Mouse (Mus musculus) hindlimb bud, embryonic 11.5 days (tissue): ENCODE measurements around the gene Fam234b.

Experiments
- DNase-seq: peaks from one replicate; pipeline ENCODE4 v3.0.0-alpha.2; 2012; ENCODE audit warnings: low read depth, low spot score; ENCODE audit errors: extremely low spot score

Gene Fam234b

DNA sequence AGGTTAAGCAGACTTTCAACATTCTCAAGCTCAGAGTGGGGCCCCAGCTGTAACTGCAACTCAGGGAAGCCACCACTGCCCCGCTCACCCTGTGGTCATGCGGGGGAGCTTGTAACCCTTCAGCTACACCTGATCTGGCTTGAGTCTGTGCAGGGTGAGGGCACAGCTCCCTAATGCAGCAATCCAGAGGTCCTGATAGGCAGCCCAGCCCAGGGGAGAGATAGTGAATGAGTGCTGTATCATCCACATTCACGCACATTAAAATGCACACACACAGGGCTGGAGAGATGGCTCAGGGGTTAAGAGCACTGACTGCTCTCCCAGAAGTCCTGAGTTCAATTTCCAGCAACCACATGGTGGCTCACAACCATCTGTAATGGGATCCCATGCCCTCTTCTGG lies 19.2 kb upstream of the Fam234b start:
- DNase-seq = no peak

DNA sequence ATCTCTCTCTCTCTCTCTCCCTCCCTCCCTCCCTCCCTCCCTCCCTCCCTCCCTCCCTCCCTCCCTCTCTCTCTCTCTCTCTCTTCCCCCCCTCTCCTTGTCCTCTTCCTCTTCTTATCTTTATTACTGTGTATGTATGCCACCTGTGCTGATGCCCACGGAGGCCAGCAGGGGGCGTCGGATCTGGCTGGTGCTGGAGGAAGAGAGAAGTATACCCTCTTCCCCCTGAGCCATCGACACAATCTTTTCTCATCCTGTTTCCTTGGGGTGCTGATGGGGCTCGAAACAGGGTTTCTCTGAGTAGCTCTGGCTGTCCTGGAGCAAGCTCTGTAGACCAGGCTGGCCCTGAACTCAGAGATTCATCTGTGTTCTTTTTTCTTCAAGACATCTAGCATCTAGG lies 14.9 kb upstream of the Fam234b start:
- no peak for DNase-seq

DNA sequence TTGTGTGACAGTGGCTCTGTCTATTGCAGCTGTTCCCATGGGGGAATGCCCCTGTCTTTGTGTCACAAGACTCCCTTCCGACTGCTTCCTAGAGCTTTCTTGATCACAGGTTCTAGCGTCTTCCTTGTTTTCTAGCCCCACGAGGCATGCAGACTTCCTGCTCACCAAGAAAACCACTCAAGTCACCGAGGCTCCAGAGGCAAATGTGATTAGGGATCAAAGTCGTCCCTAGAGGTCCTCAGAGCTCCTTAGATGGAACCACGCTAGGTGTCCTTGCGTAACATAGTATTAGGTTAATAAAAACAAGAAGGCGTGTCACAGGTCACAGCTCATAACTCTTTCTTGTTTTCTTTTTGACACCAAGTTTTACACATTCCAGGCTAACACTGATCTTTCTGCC lies 13.8 kb upstream of the Fam234b start:
- no peak for DNase-seq

DNA sequence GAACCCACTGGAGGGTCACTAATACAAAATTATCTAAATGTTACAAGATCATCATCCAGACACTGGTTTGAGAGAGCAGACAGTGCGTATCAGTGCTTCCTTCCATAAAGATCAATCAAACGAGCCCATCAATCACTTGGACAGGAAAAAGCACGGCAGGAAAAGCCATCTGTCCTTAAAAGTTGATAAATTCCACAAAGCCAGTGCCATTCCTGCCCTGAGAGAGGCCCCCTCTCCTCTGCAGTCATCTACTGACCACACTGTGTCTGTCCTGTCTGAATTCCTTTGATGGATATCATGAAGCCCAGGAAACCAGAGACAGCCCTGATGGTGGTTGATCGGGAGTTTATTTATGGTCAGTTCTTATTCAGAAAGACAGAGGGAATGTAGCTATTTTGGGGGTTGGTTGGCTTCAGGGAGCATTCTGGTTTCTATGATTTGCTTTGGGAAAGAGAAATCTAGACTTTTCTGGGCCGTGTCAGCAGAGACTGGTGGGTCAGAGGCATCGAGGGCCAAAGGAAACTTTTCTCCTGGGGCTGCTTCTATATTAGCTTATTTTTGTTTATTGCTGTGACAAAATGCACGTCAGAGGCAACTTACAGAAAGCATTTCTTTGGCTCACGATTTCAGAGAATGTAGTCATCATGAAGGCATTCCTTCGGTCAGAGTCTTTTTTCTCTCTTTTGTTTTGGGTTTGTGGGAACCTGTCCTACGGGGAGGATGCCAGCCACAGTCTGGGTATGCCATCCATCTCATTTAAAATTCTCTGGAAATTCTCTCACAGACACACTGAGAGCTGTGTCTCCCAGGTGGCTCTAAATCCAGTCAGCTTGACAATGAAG lies 10.5 kb upstream of the Fam234b start:
- no peak for DNase-seq

DNA sequence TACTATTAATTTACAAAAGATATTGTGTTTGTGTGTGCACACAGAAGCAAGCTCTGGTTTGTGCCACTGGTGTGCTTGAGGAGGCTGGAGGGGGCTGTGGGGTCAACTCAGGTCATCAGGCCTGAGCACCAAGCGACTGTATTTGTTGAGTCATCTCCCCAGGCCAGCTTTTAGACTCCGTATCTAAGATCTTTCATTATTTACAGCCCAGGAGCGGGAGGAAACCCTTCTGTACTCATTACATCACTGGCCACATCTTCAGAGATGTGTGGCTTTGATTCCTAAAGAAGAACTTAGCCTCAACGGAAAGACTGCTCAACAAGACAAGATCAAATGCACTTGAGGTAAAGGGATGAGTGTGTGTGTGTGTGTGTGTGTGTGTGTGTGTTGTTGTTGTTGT lies 9.1 kb upstream of the Fam234b start:
- DNase-seq = no peak

DNA sequence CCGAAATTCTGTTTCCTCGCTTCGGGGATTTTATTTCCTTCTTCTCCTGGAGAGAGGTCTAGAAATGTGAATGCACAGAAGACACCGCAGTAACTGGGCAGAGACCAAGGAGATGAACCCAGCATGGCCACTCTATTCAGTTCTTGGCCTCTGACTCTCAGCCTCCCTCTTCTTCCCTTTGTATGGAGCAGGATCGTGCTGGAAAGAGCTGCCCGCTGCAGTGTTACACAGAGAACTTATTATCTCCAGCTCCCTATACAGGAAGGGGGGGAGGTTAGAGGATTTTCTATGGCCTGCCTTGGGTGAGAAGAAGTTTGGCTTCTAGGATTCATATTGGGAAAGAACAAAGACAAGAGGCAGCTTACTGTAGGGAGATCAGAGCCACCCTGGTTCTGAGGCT lies 7.7 kb upstream of the Fam234b start:
- DNase-seq = no peak

DNA sequence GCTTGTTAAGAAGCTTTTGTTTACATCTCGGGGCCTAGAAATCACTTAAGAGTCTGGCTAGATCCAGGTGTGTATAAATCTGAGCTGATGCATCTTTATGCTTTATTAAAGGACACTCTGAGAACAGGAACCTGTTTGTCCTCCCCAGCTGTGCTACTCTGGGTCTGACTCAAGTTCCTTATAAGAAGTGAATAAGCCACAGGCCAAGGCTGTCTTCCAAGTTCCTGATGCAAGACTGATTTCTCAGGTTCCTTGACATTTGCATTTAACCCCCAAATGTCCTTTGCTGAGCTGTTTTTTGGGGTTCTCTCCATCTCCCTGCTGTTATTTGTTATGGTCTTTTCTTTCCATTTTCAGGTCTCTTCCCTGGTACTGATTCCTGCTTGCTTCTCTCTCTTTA lies 5.9 kb upstream of the Fam234b start:
- no peak for DNase-seq

DNA sequence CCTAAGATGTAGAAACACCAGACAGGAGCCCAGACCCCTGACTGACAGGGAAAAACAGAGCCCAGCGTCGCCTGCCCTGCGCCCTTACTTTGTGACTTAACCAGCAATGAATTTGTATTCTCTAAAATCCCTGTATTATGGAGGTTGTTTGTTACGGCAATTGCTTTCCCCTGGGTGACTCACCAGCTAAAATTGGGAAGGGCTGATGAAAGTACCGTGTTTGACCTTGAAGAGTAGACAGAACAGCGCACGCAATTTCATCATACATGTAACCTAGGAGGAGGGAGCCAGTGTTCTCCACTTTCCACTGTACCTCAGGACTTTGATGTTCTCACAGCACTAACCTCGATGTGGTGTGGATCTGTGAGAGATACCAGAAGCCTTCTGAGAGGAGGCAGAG lies 4.8 kb upstream of the Fam234b start:
- no peak for DNase-seq

DNA sequence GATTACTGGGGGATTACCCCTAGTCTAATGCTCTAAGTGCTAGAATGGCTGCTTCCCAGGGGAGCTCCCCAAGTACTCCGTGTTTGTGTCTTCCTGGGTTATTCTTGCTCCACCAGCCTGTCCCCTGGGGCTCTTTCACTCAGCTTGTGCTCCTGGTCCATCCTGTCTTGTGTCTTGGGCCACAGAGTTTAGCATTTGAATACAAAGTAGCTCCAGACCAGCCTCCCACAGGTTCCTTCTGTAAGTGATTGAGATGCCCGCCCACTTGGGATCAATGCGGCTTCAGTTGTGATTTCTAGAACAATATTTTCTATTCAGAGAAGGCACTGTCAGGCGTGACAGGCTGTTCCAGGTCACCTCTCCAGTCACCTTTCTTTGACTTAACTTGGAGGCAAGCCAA lies 4.0 kb upstream of the Fam234b start:
- DNase-seq = no peak

DNA sequence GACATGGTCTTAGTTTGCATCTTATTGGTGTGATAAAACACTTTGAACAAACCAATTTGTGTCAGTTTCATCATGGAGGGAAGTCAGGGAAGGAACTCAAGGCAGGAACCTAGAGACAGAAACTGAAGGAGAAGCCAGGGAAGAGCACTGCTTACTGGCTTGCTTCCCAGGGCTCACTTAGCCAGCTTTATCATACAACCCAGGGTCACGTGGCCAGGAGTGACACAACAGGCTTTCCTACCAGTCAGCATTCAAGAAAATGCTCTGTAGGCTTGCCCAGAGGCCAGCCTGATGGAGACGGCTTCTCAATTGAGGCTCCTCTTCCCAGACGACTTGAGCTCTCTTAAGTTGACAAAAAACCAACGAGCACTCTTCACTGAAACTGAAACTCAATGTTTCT lies 2.9 kb upstream of the Fam234b start:
- DNase-seq = no peak

DNA sequence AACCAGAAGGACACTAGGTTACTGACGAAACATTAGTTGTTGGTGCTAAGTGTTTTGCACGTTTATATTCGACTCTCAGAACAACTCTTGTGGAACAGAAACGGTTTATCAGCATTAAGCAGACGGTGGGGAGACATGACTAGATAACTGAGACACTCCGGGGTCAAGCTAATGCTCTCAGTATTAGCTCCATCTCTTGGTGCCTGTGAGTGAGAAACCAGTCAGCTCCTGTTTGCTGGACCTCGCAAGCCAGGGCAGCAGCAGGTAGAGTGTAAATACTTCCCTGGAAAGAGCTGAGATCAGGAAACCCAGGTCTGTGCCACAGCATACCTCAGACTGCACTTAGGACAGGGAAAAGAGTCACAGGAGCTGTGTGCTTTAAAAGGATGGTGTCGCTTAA lies 1.1 kb upstream of the Fam234b start:
- no peak for DNase-seq

DNA sequence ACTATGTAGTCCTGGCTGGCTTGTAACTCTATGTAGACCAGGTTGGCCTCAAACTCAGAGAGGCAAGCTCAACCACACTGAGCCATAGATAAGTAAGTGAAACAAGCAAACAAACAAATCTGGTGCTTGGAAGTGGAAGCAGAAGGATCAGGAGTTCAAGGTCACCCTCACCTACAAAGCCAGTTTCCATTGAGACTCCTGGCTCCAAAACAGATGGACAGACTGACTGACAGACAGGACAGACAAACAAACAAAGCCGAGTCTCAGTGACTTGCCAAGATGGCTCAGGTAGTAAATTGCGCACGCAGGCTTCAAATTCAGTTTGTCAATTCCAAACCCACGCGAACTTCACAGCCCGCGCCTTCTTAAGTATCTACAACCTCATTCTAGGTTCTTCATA lies 331 bp upstream of the Fam234b start:
- no peak for DNase-seq

DNA sequence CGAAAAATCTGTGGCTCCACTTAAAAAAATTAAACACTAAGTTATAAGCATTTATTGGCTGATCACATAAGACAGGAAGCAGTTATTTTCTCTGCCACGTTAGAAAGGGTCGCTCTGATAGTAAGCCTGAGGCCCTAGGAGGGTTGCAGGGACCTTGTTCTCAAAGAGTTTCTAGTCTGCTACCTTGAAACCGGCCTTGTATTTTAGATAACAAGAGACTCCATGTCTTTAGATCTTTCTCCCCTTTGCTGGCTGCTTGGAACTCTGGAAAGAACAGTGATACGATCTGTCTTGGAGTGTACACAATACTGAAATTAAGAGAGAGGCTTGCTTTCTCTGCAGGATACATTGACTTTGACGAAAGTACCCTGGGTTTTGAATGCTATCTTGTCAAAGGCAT lies 949 bp downstream of the Fam234b start:
- DNase-seq = no peak

DNA sequence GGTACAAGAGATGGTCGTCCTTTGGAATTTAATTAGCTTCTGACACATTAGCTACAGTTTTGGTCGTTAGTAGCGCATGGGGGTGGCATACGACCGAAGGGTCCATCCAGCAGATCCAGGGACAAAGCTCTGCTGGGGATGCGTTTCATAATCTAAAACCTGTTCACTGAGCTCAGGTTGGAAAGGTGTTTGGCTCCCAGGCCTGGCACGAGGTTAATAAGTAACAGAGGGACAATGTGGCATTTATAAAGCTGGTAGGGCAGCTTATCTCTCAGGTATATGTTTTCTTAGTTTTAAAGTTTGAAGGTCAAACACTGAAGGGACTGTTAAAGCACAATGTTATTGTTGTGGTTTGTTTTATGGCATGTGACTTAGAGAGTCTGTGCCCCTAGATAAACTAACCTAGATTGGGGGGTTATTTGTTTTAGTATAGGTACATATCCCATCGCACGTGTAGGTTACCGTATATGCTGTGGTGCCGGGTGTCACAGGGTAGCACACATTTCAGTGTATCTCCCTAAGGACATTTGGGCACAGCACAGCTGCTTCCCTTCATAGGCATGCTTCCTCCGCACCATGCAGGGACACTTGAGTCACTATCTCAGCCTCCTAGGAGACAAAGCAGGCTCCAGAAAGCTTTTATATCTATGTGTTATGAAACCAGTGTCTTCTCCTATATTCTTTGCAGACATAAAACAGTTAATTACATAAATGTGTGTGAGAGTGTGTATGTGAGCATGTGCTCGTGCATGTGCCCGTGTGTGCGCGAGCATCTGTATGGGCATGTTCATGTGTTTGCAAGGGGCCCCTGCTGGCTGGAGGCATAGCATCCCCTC lies 2.6 kb downstream of the Fam234b start:
- no peak for DNase-seq

DNA sequence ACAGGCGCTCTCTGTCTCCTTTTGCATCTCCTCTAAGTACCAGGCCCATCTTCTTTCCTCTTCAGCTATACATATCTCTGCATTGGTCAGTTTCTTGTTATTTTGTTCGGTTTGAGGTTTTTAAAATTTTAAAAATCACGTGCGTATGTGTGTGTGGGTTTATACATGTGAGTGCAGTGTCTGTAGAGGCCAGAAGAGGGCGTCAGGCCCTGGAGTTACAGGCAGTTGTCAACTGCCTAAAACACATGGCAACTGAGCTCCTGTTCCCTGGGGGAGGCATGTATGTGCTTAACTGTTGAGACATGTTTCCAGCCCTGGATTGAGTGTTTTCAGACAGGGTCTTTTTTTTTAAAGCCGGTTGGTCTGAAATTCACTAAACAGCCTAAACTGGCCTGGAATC lies 4.9 kb downstream of the Fam234b start:
- no peak for DNase-seq

DNA sequence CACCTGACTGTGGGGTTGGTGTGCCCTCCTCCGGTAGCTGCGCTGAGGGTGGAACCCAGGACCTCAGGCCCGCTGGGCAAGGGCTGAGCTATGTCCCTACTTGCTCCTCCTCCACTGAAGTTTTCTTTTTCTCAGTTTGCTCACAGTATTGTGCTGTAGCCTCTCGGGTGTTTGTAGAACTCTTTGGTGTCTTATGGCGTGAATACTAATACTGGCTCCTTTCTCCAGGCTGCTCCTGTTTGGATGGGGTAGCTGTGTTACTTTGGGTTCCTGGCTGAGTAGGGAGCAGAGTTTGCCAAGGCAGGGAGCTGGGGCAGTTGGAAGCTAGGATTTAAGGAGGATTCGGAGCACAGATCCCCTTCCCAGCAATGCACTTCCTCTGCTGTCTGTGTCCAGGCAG lies 6.0 kb downstream of the Fam234b start:
- DNase-seq = no peak

DNA sequence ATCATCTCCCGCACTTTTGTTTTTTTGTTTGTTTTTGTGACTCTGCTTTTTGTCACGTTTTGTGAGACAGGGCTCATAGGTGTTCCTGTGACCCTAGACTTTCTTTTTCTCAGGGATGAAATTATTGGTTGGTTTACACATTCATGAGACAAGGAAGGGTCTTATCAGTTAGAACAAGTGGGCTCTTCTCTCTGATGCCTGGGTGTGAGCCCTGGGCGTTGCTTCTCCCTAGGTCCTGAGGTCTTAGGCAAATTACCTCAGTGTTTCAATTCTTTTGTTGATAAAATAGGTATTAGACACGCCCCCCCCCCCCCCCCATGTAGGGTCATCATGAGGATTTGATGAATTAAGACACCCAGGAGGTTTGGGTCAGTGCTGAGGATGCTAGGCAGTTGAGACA lies 7.1 kb downstream of the Fam234b start:
- no peak for DNase-seq

DNA sequence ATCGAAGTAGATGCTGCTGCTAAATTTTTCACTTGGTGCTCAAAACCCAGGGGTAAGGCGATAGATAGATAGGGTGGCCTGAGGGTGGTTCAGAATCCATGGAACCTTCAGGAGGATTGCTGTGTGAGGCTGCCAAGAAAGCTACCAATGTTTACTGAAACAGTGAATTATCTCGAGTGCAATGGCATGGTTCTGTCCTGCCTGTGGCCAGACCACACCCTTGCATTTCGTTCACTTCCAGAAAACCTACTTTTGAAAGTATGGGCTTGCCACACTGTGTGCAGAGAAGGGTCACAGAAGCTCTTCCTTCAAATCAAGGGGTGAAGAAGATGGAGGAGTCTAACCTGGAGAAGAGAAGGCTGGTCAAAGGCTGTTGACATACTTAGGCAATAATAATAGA lies 8.0 kb downstream of the Fam234b start:
- DNase-seq = no peak

DNA sequence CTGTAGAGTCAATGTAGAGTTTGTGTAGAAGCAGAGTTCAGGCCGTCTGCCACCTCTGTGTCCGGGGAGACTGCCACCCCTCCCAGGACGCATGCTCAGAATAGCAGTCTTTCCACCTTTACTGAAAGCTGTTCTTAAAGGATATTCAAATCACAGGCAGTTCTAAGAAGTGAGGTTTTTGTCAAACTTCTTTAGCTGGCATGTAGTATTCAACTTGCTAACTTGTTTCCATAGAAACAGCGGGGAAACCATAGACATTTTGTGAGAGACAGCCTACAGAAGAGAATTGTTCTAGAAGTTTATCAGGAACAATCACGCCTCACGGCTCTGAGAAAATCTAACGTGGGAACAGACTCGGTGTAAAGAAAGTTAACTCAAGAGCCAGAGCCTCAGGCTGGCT lies 9.1 kb downstream of the Fam234b start:
- no peak for DNase-seq

DNA sequence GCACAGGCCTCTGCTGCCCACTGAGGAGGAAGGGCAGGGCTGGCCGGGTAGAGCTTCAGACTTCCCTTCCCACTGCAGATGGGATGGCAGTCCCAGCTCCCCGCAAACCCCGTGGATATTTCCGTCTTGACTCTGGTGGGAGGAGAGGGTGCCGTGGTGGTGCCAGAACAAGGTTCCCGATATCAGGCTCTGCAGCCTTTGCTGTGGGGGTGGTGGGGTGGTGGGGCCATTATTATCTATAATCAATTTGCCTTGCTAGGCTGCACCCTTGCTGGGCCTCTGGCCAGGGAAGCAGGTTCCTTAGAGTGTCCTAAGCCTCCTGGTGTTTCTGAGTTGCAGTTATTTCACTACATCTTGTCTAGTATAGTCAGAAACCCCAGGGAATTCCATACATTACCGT lies 13.4 kb downstream of the Fam234b start:
- DNase-seq = no peak

DNA sequence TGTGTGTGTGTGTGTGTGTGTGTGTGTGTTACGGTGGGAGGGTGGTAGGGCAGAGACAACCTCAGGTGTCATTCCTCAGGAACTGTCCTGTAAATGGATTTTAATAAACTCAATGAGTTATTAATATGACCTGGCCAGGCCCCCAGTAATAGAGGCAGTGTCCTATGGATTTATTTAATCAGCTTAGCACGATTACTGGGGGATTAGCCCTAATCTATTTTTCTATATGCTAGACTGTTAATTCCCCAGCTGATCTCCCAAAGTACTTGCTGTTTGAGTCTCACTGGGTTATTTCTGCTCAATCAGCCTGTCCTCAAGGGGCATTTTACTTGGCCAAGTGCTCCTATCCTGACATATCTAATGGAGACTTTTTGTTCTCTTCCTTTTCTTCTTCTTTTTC lies 14.9 kb downstream of the Fam234b start:
- no peak for DNase-seq

DNA sequence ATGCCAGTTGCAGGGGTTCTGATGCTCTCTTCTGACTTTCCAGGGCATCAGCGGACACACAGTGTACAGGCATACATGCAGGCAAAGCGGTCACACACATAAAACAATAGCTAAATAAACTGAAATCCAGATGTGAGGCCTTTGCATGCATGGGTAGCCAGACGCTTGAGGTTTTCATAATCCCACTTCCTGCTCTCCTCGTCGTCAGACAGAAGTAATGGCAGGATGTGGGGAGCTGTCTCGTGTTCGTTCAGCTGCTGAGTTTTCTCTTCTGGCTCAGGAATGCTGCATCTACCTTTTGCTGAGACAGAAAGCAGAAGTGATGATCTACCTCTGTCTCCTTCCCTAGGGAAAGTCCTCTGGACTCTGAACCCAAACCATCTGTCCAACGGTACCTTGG lies 20.6 kb downstream of the Fam234b start:
- DNase-seq = no peak
